Mouse (Mus musculus) midbrain, embryonic 10.5 days (tissue): ENCODE results near the gene Gm11555. TPM values are rescaled to one million over a fixed set of nuclear protein-coding genes. Genes with fewer than 3 reads are reported as not detected.
"Not testable (repeated sequence)": the region's sequence is repeated elsewhere in the genome, so short reads cannot be mapped to it uniquely, and the experiment has no call there.

Experiments used
- DNase-seq: peaks from one replicate; pipeline ENCODE4 v3.0.0-alpha.2; 2017; ENCODE audit warnings: low spot score
- H3K27ac ChIP-seq: fragments of 300-500 bp; sonication (generic); replicated peaks from 2 replicates; pipeline ENCODE4 v1.5.1; 2016; ENCODE audit warnings: mild to moderate bottlenecking
- H3K27me3 ChIP-seq: fragments of 300-500 bp; sonication (generic); 2 replicates; pipeline ENCODE4 v1.6.1; 2016; ENCODE audit warnings: low read depth, mild to moderate bottlenecking; ENCODE audit not compliant: poor library complexity, severe bottlenecking
- H3K36me3 ChIP-seq: fragments of 300-500 bp; sonication (generic); 2 replicates; pipeline ENCODE4 v1.6.1; 2016; ENCODE audit warnings: mild to moderate bottlenecking, moderate library complexity
- H3K4me1 ChIP-seq: fragments of 300-500 bp; sonication (generic); 2 replicates; pipeline ENCODE4 v1.6.1; 2016
- H3K4me3 ChIP-seq: fragments of 300-500 bp; sonication (generic); 2 replicates; pipeline ENCODE4 v1.5.1; 2016; ENCODE audit warnings: mild to moderate bottlenecking, moderate library complexity
- H3K9me3 ChIP-seq: fragments of 300-500 bp; sonication (generic); replicated peaks from 2 replicates; pipeline ENCODE4 v1.6.1; 2016; ENCODE audit warnings: mild to moderate bottlenecking
- WGBS: fragments of 180-500 bp; shearing (Covaris S2); methylation state at CpG from one replicate; pipeline ENCODE4 v1.1.7; 2016; 5-methylcytosine and 5-hydroxymethylcytosine counted together
- polyA plus RNA-seq: library from polyadenylated mRNA; unstranded; fragments of >200 nt; fragmentation: Nextera tagmentation; extraction: Ambion mirVana; gene quantifications from 2 replicates; pipeline ENCODE4 v1.2.1, GENCODE M21; 2016

Gene Gm11555
- polyA plus RNA-seq, 1 experiment from 2014 or later, result not detected

GRCm38 (mm10) chr11:99637086-99637485, 12.9 kb downstream of the Gm11555 start:
- Histone ChIP-seq H3K9me3 (no peaks in the 10 kb centered on the region), H3K27ac (no peak overlapping the region), H3K27me3 (no peaks in the 10 kb centered on the region), H3K4me3 (no peak overlapping the region), H3K4me1 (peaks cover 5% of the 10 kb centered on the region), H3K36me3 (no peaks in the 10 kb centered on the region)
- no peak for DNase-seq
- 84% methylated on average over 1 of the region's 1 CpGs for WGBS

GRCm38 (mm10) chr11:99634653-99635134, 15.3 kb downstream of the Gm11555 start, which contains the start of gene Krtap4-2:
Krtap4-2 (minus strand) TSS chr11:99635084.
- 34% methylated on average over 8 of the region's 8 CpGs for WGBS
- Histone ChIP-seq H3K4me1 (peaks cover 5% of the 10 kb centered on the region), H3K27me3 (no peaks in the 10 kb centered on the region), H3K36me3 (no peaks in the 10 kb centered on the region), H3K4me3 (no peak within 1 kb of the TSS), H3K27ac (no peak within 1 kb of the TSS), H3K9me3 (no peaks in the 10 kb centered on the region)
- DNase-seq, result no peak

GRCm38 (mm10) chr11:99633293-99633692, 16.7 kb downstream of the Gm11555 start:
- Histone ChIP-seq H3K9me3 (no peaks in the 10 kb centered on the region), H3K27me3 (no peaks in the 10 kb centered on the region), H3K4me3 (no peak overlapping the region), H3K4me1 (peaks cover 5% of the 10 kb centered on the region), H3K27ac (no peak overlapping the region), H3K36me3 (no peaks in the 10 kb centered on the region)
- no peak for DNase-seq
- 71% methylated on average over 2 of the region's 2 CpGs for WGBS

- Histone ChIP-seq H3K27me3 (no peaks in the 10 kb centered on the region), H3K4me3 (no peak overlapping the region), H3K4me1 (peaks cover 5% of the 10 kb centered on the region), H3K27ac (no peak overlapping the region), H3K9me3 (no peaks in the 10 kb centered on the region), H3K36me3 (no peaks in the 10 kb centered on the region)
- 81% methylated on average over 3 of the region's 3 CpGs for WGBS
- DNase-seq, result no peak
Measured at GRCm38 (mm10) chr11:99630890-99631289, 19.1 kb downstream of the Gm11555 start.

- Histone ChIP-seq H3K9me3 (no peaks in the 10 kb centered on the region), H3K27ac (no peak within 1 kb of the TSS)
- WGBS, result 87% methylated on average over 4 of the region's 4 CpGs
Measured at GRCm38 (mm10) chr11:99628138-99628537, 21.9 kb downstream of the Gm11555 start, which contains the start of gene Krtap4-1. Krtap4-1 (minus strand) TSS chr11:99628238.

GRCm38 (mm10) chr11:99620335-99620734, 29.7 kb downstream of the Gm11555 start, which contains the start of gene Gm11562:
Gm11562 (minus strand) TSS chr11:99620435.
- H3K9me3 ChIP-seq, result no peaks in the 10 kb centered on the region
- H3K27ac ChIP-seq, result no peak within 1 kb of the TSS
- WGBS, result 87% methylated on average over 2 of the region's 2 CpGs
- no peak for DNase-seq
- H3K4me1 ChIP-seq, result no peaks in the 10 kb centered on the region
- no peaks in the 10 kb centered on the region for H3K36me3 ChIP-seq
- H3K4me3 ChIP-seq, result no peak within 1 kb of the TSS
- no peaks in the 10 kb centered on the region for H3K27me3 ChIP-seq

More at GRCm38 (mm10) chr11:99628138-99628537, 21.9 kb downstream of the Gm11555 start, which contains the start of gene Krtap4-1:
- no peaks in the 10 kb centered on the region for H3K36me3 ChIP-seq
- no peaks in the 10 kb centered on the region for H3K4me1 ChIP-seq
- DNase-seq, result no peak
- no peak within 1 kb of the TSS for H3K4me3 ChIP-seq
- H3K27me3 ChIP-seq, result no peaks in the 10 kb centered on the region

- Histone ChIP-seq H3K27ac (no peak within 1 kb of the TSS), H3K4me3 (no peak within 1 kb of the TSS), H3K4me1 (no peaks in the 10 kb centered on the region), H3K9me3 (no peaks in the 10 kb centered on the region), H3K27me3 (no peaks in the 10 kb centered on the region), H3K36me3 (no peaks in the 10 kb centered on the region)
- 76% methylated on average over 3 of the region's 3 CpGs for WGBS
- DNase-seq, result no peak
Measured at GRCm38 (mm10) chr11:99614796-99615363, 35.2 kb downstream of the Gm11555 start, which contains the start of gene Krtap2-4. Krtap2-4 (minus strand) TSS chr11:99614846.

- not testable (repeated sequence) for DNase-seq, H3K27ac ChIP-seq, H3K36me3 ChIP-seq, H3K27me3 ChIP-seq, H3K4me1 ChIP-seq, H3K9me3 ChIP-seq, H3K4me3 ChIP-seq
- 81% methylated on average over 2 of the region's 2 CpGs for WGBS
Measured at GRCm38 (mm10) chr11:99610089-99610488, 39.9 kb downstream of the Gm11555 start, which contains the start of gene Gm11937. Gm11937 (minus strand) TSS chr11:99610189.

GRCm38 (mm10) chr11:99609126-99609525, 40.9 kb downstream of the Gm11555 start:
- Histone ChIP-seq H3K27ac (no peak overlapping the region), H3K27me3 (no peaks in the 10 kb centered on the region), H3K9me3 (no peaks in the 10 kb centered on the region), H3K4me3 (no peak overlapping the region), H3K36me3 (no peaks in the 10 kb centered on the region), H3K4me1 (no peaks in the 10 kb centered on the region)
- DNase-seq, result no peak
- 79% methylated on average over 1 of the region's 1 CpGs for whole genome bisulfite sequencing

- not testable (repeated sequence) for H3K4me1 ChIP-seq, H3K27ac ChIP-seq, H3K36me3 ChIP-seq, H3K27me3 ChIP-seq, H3K4me3 ChIP-seq, H3K9me3 ChIP-seq, DNase-seq
- WGBS, result 76% methylated on average over 1 of the region's 1 CpGs
Measured at GRCm38 (mm10) chr11:99603208-99603607, 46.8 kb downstream of the Gm11555 start, which contains the start of gene Gm11938. Gm11938 (minus strand) TSS chr11:99603308.

Other genes with a start within 250 kb of the Gm11555 start
- gene Krt12, start 228.0 kb downstream of the Gm11555 start, polyA plus RNA-seq, result not detected in 2 replicates
- gene Krt20, start 212.1 kb downstream of the Gm11555 start, polyA plus RNA-seq, result 0.65 and 0.68 TPM in 2 replicates
- not detected in 2 replicates for gene Krt23, start 157.1 kb downstream of the Gm11555 start, polyA plus RNA-seq
- not detected in 2 replicates for gene Krt39, start 128.9 kb downstream of the Gm11555 start, polyA plus RNA-seq
- gene Krt40, start 107.1 kb downstream of the Gm11555 start, polyA plus RNA-seq, result not detected in 2 replicates
- not detected in 2 replicates for gene Krtap3-3, start 99.4 kb downstream of the Gm11555 start, polyA plus RNA-seq
- gene Krtap3-2, start 93.4 kb downstream of the Gm11555 start, polyA plus RNA-seq, result not detected in 2 replicates
- gene Gm11939, start 90.8 kb downstream of the Gm11555 start, polyA plus RNA-seq, result not detected in 2 replicates
- not detected in 2 replicates for gene Krtap3-1, start 83.6 kb downstream of the Gm11555 start, polyA plus RNA-seq
- gene Krtap1-5, start 69.2 kb downstream of the Gm11555 start, polyA plus RNA-seq, result not detected in 2 replicates
- not detected in 2 replicates for gene Krtap1-4, start 66.6 kb downstream of the Gm11555 start, polyA plus RNA-seq
- gene Krtap1-3, start 58.9 kb downstream of the Gm11555 start, polyA plus RNA-seq, result not detected in 2 replicates
- gene Krtap9-3, start 52.1 kb downstream of the Gm11555 start, polyA plus RNA-seq, result not detected in 2 replicates
- gene Gm11938, start 46.9 kb downstream of the Gm11555 start, polyA plus RNA-seq, result not detected in 2 replicates
- gene Gm11937, start 40.0 kb downstream of the Gm11555 start, polyA plus RNA-seq, result not detected in 2 replicates
- not detected in 2 replicates for gene Krtap2-4, start 35.4 kb downstream of the Gm11555 start, polyA plus RNA-seq
- gene Gm11562, start 29.8 kb downstream of the Gm11555 start, polyA plus RNA-seq, result not detected in 2 replicates
- not detected in 2 replicates for gene Krtap4-1, start 22.0 kb downstream of the Gm11555 start, polyA plus RNA-seq
- gene Krtap4-2, start 15.2 kb downstream of the Gm11555 start, polyA plus RNA-seq, result not detected in 2 replicates
- gene Krtap4-7, start 6.1 kb downstream of the Gm11555 start, polyA plus RNA-seq, result not detected in 2 replicates
- not detected in 2 replicates for gene Gm11563, start 8.7 kb upstream of the Gm11555 start, polyA plus RNA-seq
- gene Krtap4-6, start 15.7 kb upstream of the Gm11555 start, polyA plus RNA-seq, result not detected in 2 replicates
- gene Gm14190, start 40.5 kb upstream of the Gm11555 start, polyA plus RNA-seq, result not detected in 2 replicates
- not detected in 2 replicates for gene Gm14180, start 84.1 kb upstream of the Gm11555 start, polyA plus RNA-seq
- gene Gm11595, start 122.7 kb upstream of the Gm11555 start, polyA plus RNA-seq, result not detected in 2 replicates
- not detected in 2 replicates for gene Krtap4-8, start 130.5 kb upstream of the Gm11555 start, polyA plus RNA-seq
- gene Krtap4-9, start 135.0 kb upstream of the Gm11555 start, polyA plus RNA-seq, result not detected in 2 replicates
- gene Gm11596, start 143.2 kb upstream of the Gm11555 start, polyA plus RNA-seq, result not detected in 2 replicates
- gene Gm11569, start 148.7 kb upstream of the Gm11555 start, polyA plus RNA-seq, result not detected in 2 replicates
- gene Gm11554, start 154.2 kb upstream of the Gm11555 start, polyA plus RNA-seq, result not detected in 2 replicates
- gene Krtap4-13, start 159.7 kb upstream of the Gm11555 start, polyA plus RNA-seq, result not detected in 2 replicates
- gene Gm11564, start 165.4 kb upstream of the Gm11555 start, polyA plus RNA-seq, result not detected in 2 replicates
- gene 2300003K06Rik, start 187.8 kb upstream of the Gm11555 start, polyA plus RNA-seq, result not detected in 2 replicates
- not detected in 2 replicates for gene Krtap4-16, start 201.4 kb upstream of the Gm11555 start, polyA plus RNA-seq
- not detected in 2 replicates for gene Gm11568, start 207.7 kb upstream of the Gm11555 start, polyA plus RNA-seq
- not detected in 2 replicates for gene Gm11559, start 214.2 kb upstream of the Gm11555 start, polyA plus RNA-seq
- gene Krtap9-1, start 223.2 kb upstream of the Gm11555 start, polyA plus RNA-seq, result not detected in 2 replicates
- not detected in 2 replicates for gene Gm11567, start 229.0 kb upstream of the Gm11555 start, polyA plus RNA-seq